Mouse (Mus musculus) spleen, adult 2 months (tissue): ENCODE data around the gene Lyl1.

Experiments
- CTCF ChIP-seq: fragments of 200-500 bp; IDR thresholded peaks from 2 replicates; pipeline ENCODE4 v1.5.1; 2011; ENCODE audit warnings: mild to moderate bottlenecking, inconsistent platforms; ENCODE audit not compliant: insufficient read depth, insufficient read length, insufficient replicate concordance; ENCODE audit errors: extremely low read depth
- POLR2A ChIP-seq: fragments of 200-500 bp; IDR thresholded peaks from 2 replicates; pipeline ENCODE4 v1.6.1; 2011; ENCODE audit warnings: low read depth, low read length, inconsistent platforms

DNA sequence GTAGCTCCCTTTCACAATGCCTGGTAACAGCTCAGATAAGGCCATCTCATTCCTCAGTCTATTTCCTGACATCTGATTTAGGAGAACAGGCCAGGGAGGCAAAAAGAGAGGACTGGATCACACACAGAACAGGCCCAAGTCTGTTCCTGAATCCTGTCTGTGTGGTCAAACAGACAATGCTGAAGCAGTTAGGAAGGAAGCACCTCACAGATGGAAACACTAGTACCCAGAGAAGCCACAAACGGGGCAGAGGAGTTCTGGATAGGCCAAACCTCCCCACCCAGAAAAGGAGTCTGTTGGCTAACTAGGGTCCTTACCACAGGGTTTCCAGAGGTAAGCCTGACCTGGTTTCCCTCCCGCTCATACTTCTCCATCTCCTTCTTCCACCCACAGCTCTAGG, 19.0 kb upstream of the Lyl1 start:
- no peak for TF ChIP-seq POLR2A
- TF ChIP-seq CTCF: no peak
